Mouse (Mus musculus): ENCODE results near the gene Lyplal1.

Lyplal1 gene

GRCm38 (mm10) chr1:186116701-186117488, at the start of gene Lyplal1:
TSS of gene Lyplal1 (minus strand) at chr1:186117310.
- peak; percentile 91 for DNase-seq (ENCODE audit: low read depth, low spot score)

- DNase-seq (ENCODE audit: low read depth, low spot score), result no peak
These were observed 46.5 kb upstream of the Lyplal1 start for GRCm38 (mm10) chr1:186163616-186164015.

- peak; percentile 80 for DNase-seq (ENCODE audit: low read depth, low spot score)
These were observed 46.1 kb upstream of the Lyplal1 start for GRCm38 (mm10) chr1:186163206-186163605.

GRCm38 (mm10) chr1:186150376-186150775, 33.3 kb upstream of the Lyplal1 start:
- no peak for DNase-seq (ENCODE audit: low read depth, low spot score)

- peak; percentile 31 for DNase-seq (ENCODE audit: low read depth, low spot score)
These were observed 28.3 kb upstream of the Lyplal1 start for GRCm38 (mm10) chr1:186145444-186145843.

- DNase-seq (ENCODE audit: low read depth, low spot score), result no peak
These were observed 23.1 kb upstream of the Lyplal1 start for GRCm38 (mm10) chr1:186140191-186140590.

GRCm38 (mm10) chr1:186137873-186138272, 20.8 kb upstream of the Lyplal1 start:
- no peak for DNase-seq (ENCODE audit: low read depth, low spot score)

- DNase-seq (ENCODE audit: low read depth, low spot score), result peak; percentile 64
These were observed 19.7 kb upstream of the Lyplal1 start for GRCm38 (mm10) chr1:186136636-186137380.

- no peak for DNase-seq (ENCODE audit: low read depth, low spot score)
These were observed 14.4 kb upstream of the Lyplal1 start for GRCm38 (mm10) chr1:186131465-186131864.

GRCm38 (mm10) chr1:186128940-186129339, 11.8 kb upstream of the Lyplal1 start:
- no peak for DNase-seq (ENCODE audit: low read depth, low spot score)

GRCm38 (mm10) chr1:186126313-186126862, 9.3 kb upstream of the Lyplal1 start:
- DNase-seq (ENCODE audit: low read depth, low spot score), result no peak

- DNase-seq (ENCODE audit: low read depth, low spot score), result no peak
These were observed 6.6 kb upstream of the Lyplal1 start for GRCm38 (mm10) chr1:186123690-186124089.

GRCm38 (mm10) chr1:186119856-186120255, 2.7 kb upstream of the Lyplal1 start:
- no peak for DNase-seq (ENCODE audit: low read depth, low spot score)

- DNase-seq (ENCODE audit: low read depth, low spot score), result no peak
These were observed 967 bp downstream of the Lyplal1 start for GRCm38 (mm10) chr1:186116086-186116600.

GRCm38 (mm10) chr1:186102313-186102712, 14.8 kb downstream of the Lyplal1 start:
- peak; percentile 18 for DNase-seq (ENCODE audit: low read depth, low spot score)

- DNase-seq (ENCODE audit: low read depth, low spot score), result no peak
These were observed 50.7 kb downstream of the Lyplal1 start for GRCm38 (mm10) chr1:186066266-186066897.

- DNase-seq (ENCODE audit: low read depth, low spot score), result no peak
These were observed 57.1 kb downstream of the Lyplal1 start for GRCm38 (mm10) chr1:186060041-186060440.

GRCm38 (mm10) chr1:186054227-186054626, 62.9 kb downstream of the Lyplal1 start:
- peak; percentile 17 for DNase-seq (ENCODE audit: low read depth, low spot score)

- DNase-seq (ENCODE audit: low read depth, low spot score), result no peak
These were observed 63.6 kb downstream of the Lyplal1 start for GRCm38 (mm10) chr1:186053280-186054043.

GRCm38 (mm10) chr1:186043709-186044452, 73.2 kb downstream of the Lyplal1 start:
- DNase-seq (ENCODE audit: low read depth, low spot score), result no peak
